Mouse (Mus musculus) stomach, postnatal 0 days (tissue): Measurements from ENCODE around the gene Actb.

Experiments
- CTCF ChIP-seq: IDR thresholded peaks from 2 replicates; pipeline ENCODE4 v1.5.1; 2016; ENCODE audit warnings: antibody characterized with exemption, low read depth, mild to moderate bottlenecking, moderate library complexity
- EP300 ChIP-seq: optimal IDR thresholded peaks from 2 replicates; pipeline ENCODE3; 2016; ENCODE audit warnings: antibody characterized with exemption

- TF ChIP-seq CTCF, result no peak
- TF ChIP-seq EP300, result no peak
Measured at GRCm38 (mm10) chr5:142912739-142913138, 6.2 kb upstream of the Actb start.
